Mouse (Mus musculus): Measurements from ENCODE around the gene Cdca8. TPM values are rescaled to one million over a fixed set of nuclear protein-coding genes. Genes with fewer than 3 reads are reported as not detected.

Cdca8 gene
- polyA plus RNA-seq, 1 experiment from 2014 or later: 128 TPM

- ATAC-seq: no peak
- Histone ChIP-seq H3K9ac (no peak overlapping the region), H3K27ac (no peak overlapping the region), H3K9me3 (no peaks in the 10 kb centered on the region), H3K27me3 (replicated peaks) (peaks cover 60% of the 10 kb centered on the region), H3K4me3 (replicated peaks) (no peak overlapping the region), H3K36me3 (no peaks in the 10 kb centered on the region), H3K4me1 (replicated peaks) (peaks cover 7% of the 10 kb centered on the region; the same call in 1 of the 2 replicates), H3K4me2 (replicated peaks) (no peak overlapping the region)
- WGBS: 27% methylated on average over 6 of the region's 6 CpGs
Measured at GRCm38 (mm10) chr4:124893769-124894168, 45.3 kb downstream of the Cdca8 start.

DNA sequence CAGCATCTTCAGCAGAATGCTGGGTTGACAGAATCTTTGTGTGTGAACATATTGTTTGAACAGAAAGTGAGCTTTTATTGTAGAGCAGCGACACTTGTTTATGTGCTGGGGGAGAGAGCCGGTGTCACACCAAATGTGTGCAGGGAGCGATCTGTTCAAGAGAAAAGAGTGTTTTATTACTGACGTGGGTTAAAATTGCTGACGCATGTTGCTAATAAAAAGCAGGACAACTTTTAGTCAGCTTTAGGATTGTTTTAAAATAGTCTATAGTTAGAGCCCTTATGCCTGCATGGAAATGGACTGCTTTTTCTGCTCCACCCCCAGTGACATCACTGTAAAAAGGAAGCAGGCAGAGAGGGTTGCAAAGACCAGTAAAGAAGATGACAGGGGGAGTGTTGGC, 48.3 kb downstream of the Cdca8 start:
- no peak overlapping the region for H3K27ac ChIP-seq
- no peak for ATAC-seq
- H3K36me3 ChIP-seq: no peaks in the 10 kb centered on the region
- H3K9ac ChIP-seq: no peak overlapping the region
- no peak overlapping the region for H3K4me3 ChIP-seq (replicated peaks)
- WGBS: 71% methylated on average over 5 of the region's 5 CpGs
- H3K4me1 ChIP-seq (replicated peaks): peaks cover 7% of the 10 kb centered on the region; the same call in 1 of the 2 replicates
- H3K4me2 ChIP-seq (replicated peaks): no peak overlapping the region
- H3K9me3 ChIP-seq: no peaks in the 10 kb centered on the region
- peaks cover 58% of the 10 kb centered on the region for H3K27me3 ChIP-seq (replicated peaks)

GRCm38 (mm10) chr4:124889935-124890334, 49.2 kb downstream of the Cdca8 start:
- peaks cover 57% of the 10 kb centered on the region for H3K27me3 ChIP-seq (replicated peaks)
- no peak for ATAC-seq
- no peaks in the 10 kb centered on the region for H3K9me3 ChIP-seq
- no peak overlapping the region for H3K9ac ChIP-seq
- no peak overlapping the region for H3K4me3 ChIP-seq (replicated peaks)
- H3K4me1 ChIP-seq (replicated peaks): peaks cover 5% of the 10 kb centered on the region; the same call in 1 of the 2 replicates
- H3K36me3 ChIP-seq: no peaks in the 10 kb centered on the region
- H3K4me2 ChIP-seq (replicated peaks): no peak overlapping the region
- H3K27ac ChIP-seq: no peak overlapping the region
- 92% methylated on average over 2 of the region's 2 CpGs for WGBS

GRCm38 (mm10) chr4:124888702-124889101, 50.4 kb downstream of the Cdca8 start:
- no peak overlapping the region for H3K4me3 ChIP-seq (replicated peaks)
- 69% methylated on average over 7 of the region's 7 CpGs for whole genome bisulfite sequencing
- no peak overlapping the region for H3K9ac ChIP-seq
- no peaks in the 10 kb centered on the region for H3K4me1 ChIP-seq (replicated peaks)
- ATAC-seq: no peak
- no peaks in the 10 kb centered on the region for H3K36me3 ChIP-seq
- H3K9me3 ChIP-seq: no peaks in the 10 kb centered on the region
- no peak overlapping the region for H3K4me2 ChIP-seq (replicated peaks)
- H3K27ac ChIP-seq: no peak overlapping the region
- H3K27me3 ChIP-seq (replicated peaks): peaks cover 54% of the 10 kb centered on the region

- Histone ChIP-seq H3K9ac (no peak overlapping the region), H3K4me3 (replicated peaks) (no peak overlapping the region; the same call in 1 of the 2 replicates), H3K36me3 (no peaks in the 10 kb centered on the region), H3K27ac (no peak overlapping the region), H3K27me3 (replicated peaks) (peaks cover 72% of the 10 kb centered on the region), H3K4me1 (replicated peaks) (peaks cover 10% of the 10 kb centered on the region), H3K9me3 (no peaks in the 10 kb centered on the region), H3K4me2 (replicated peaks) (peak overlapping the region; percentile 63)
- peak; percentile 20; the same call in 1 of the 2 replicates for ATAC-seq
- WGBS: 1% methylated on average over 35 of the region's 37 CpGs
Measured at GRCm38 (mm10) chr4:124882151-124882729, 56.9 kb downstream of the Cdca8 start.

GRCm38 (mm10) chr4:124881341-124881908, 57.7 kb downstream of the Cdca8 start:
- Histone ChIP-seq H3K36me3 (no peaks in the 10 kb centered on the region), H3K4me1 (replicated peaks) (peaks cover 10% of the 10 kb centered on the region), H3K4me2 (replicated peaks) (peak overlapping the region; percentile 63), H3K9me3 (no peaks in the 10 kb centered on the region), H3K9ac (no peak overlapping the region), H3K27me3 (replicated peaks) (peaks cover 71% of the 10 kb centered on the region), H3K4me3 (replicated peaks) (peak overlapping the region; percentile 30), H3K27ac (no peak overlapping the region)
- ATAC-seq: peak; percentile 71
- WGBS: under 1% methylated on average over 37 of the region's 37 CpGs

DNA sequence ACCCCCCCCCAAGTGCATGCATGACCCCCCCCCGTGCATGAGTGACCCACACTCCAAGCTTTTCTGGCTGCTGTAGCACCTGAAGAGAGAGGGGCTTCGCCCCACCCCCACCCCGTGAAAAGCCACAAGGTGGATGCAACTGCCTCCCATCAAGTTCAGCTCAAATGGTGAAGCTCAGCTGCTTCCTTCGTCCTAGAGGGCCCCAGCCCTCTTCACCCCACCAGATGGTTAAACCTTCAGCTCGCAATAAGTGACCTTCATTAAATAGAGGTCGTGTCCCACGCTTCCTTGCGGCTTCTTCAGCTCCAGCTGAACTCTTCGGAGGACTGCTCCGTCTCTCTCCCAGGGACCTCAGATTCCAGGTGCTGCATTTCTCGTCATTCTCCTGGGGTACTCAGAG, 58.5 kb downstream of the Cdca8 start, which contains the start of gene Epha10:
Epha10 (plus strand) TSS at position 301 of the 400 bp plus-strand sequence.
- Histone ChIP-seq H3K4me2 (replicated peaks) (peak within 1 kb of the TSS; percentile 63), H3K27me3 (replicated peaks) (peaks cover 62% of the 10 kb centered on the region), H3K9ac (no peak within 1 kb of the TSS), H3K4me3 (replicated peaks) (peak within 1 kb of the TSS; percentile 30), H3K36me3 (no peaks in the 10 kb centered on the region), H3K4me1 (replicated peaks) (peaks cover 10% of the 10 kb centered on the region), H3K27ac (no peak within 1 kb of the TSS), H3K9me3 (no peaks in the 10 kb centered on the region)
- ATAC-seq: no peak
- 7% methylated on average over 11 of the region's 11 CpGs for WGBS

DNA sequence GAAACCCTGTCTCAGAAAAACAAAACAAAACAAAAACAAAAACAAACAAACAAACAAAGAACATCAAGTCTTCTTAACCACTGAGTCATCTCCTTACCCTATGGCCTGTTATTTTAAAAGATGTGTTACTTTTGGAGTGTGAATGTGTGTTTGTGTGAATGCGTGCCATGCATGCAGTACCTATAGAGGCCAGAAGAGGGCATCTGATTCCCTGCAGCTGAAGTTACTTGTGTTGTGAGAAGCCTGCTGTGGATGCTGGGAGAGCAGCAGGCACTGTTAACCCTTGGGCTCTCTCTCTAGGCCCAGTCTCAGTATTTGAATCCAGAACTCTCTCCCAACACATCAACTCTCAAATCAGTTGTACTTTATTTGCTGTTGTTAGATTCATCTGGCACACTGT, 66.4 kb downstream of the Cdca8 start:
- WGBS: 95% methylated on average over 1 of the region's 1 CpGs
- Histone ChIP-seq H3K9ac (no peak overlapping the region), H3K9me3 (no peaks in the 10 kb centered on the region), H3K27ac (no peak overlapping the region), H3K4me1 (replicated peaks) (no peaks in the 10 kb centered on the region), H3K36me3 (no peaks in the 10 kb centered on the region), H3K4me2 (replicated peaks) (no peak overlapping the region), H3K27me3 (replicated peaks) (no peaks in the 10 kb centered on the region), H3K4me3 (replicated peaks) (no peak overlapping the region)
- ATAC-seq: no peak

Other genes starting within 250 kb of the Cdca8 start
- 58.7 and 67.6 TPM in 2 replicates for gene Utp11, start 245.7 kb downstream of the Cdca8 start, polyA plus RNA-seq (2015; fragmentation: Nextera tagmentation; extraction: Ambion mirVana)
- 8.8 and 11.8 TPM in 2 replicates for gene Fhl3, start 238.6 kb downstream of the Cdca8 start, polyA plus RNA-seq (2015; fragmentation: Nextera tagmentation; extraction: Ambion mirVana)
- gene Sf3a3, start 224.5 kb downstream of the Cdca8 start, polyA plus RNA-seq (2015; fragmentation: Nextera tagmentation; extraction: Ambion mirVana): 131 and 133 TPM in 2 replicates
- gene Inpp5b, start 197.5 kb downstream of the Cdca8 start, polyA plus RNA-seq (2015; fragmentation: Nextera tagmentation; extraction: Ambion mirVana): 24.4 and 28.7 TPM in 2 replicates
- gene Mtf1, start 137.2 kb downstream of the Cdca8 start, polyA plus RNA-seq (2015; fragmentation: Nextera tagmentation; extraction: Ambion mirVana): 13.6 TPM in 2 replicates
- gene Yrdc, start 88.6 kb downstream of the Cdca8 start, polyA plus RNA-seq (2015; fragmentation: Nextera tagmentation; extraction: Ambion mirVana): 32.0 and 36.6 TPM in 2 replicates
- gene 1110065P20Rik, start 88.1 kb downstream of the Cdca8 start, polyA plus RNA-seq (2015; fragmentation: Nextera tagmentation; extraction: Ambion mirVana): 43.3 and 47.7 TPM in 2 replicates
- 0.54 and 0.57 TPM in 2 replicates for gene Maneal, start 77.1 kb downstream of the Cdca8 start, polyA plus RNA-seq (2015; fragmentation: Nextera tagmentation; extraction: Ambion mirVana)
- 0.25 and 0.31 TPM in 2 replicates for gene Epha10, start 58.4 kb downstream of the Cdca8 start, polyA plus RNA-seq (2015; fragmentation: Nextera tagmentation; extraction: Ambion mirVana)
- gene 9930104L06Rik, start 2.3 kb downstream of the Cdca8 start, polyA plus RNA-seq (2015; fragmentation: Nextera tagmentation; extraction: Ambion mirVana): 10.1 and 10.7 TPM in 2 replicates
- 8.2 and 8.9 TPM in 2 replicates for gene Rspo1, start 47.1 kb upstream of the Cdca8 start, polyA plus RNA-seq (2015; fragmentation: Nextera tagmentation; extraction: Ambion mirVana)
- 69.3 and 73.1 TPM in 2 replicates for gene Gnl2, start 77.3 kb upstream of the Cdca8 start, polyA plus RNA-seq (2015; fragmentation: Nextera tagmentation; extraction: Ambion mirVana)
- gene Dnali1, start 126.4 kb upstream of the Cdca8 start, polyA plus RNA-seq (2015; fragmentation: Nextera tagmentation; extraction: Ambion mirVana): not detected in 2 replicates
- 24.6 and 28.2 TPM in 2 replicates for gene Snip1, start 127.4 kb upstream of the Cdca8 start, polyA plus RNA-seq (2015; fragmentation: Nextera tagmentation; extraction: Ambion mirVana)
- gene Meaf6, start 145.8 kb upstream of the Cdca8 start, polyA plus RNA-seq (2015; fragmentation: Nextera tagmentation; extraction: Ambion mirVana): 47.1 and 50.8 TPM in 2 replicates
- 1.4 and 1.8 TPM in 2 replicates for gene Zc3h12a, start 188.5 kb upstream of the Cdca8 start, polyA plus RNA-seq (2015; fragmentation: Nextera tagmentation; extraction: Ambion mirVana)

Measured in intestine, embryonic 15.5 days (tissue).